Mouse (Mus musculus) adrenal gland, adult 2 months (tissue): ENCODE data around the gene Ctbp1. TPM values are rescaled to one million over a fixed set of nuclear protein-coding genes. Genes with fewer than 3 reads are reported as not detected.

Experiments used
- DNase-seq: peaks from one replicate; pipeline ENCODE4 v3.0.0; 2021
- polyA plus RNA-seq: library from polyadenylated mRNA; depleted of rRNA; stranded (reverse); fragments of >200 nt; gene quantifications from 2 replicates; pipeline ENCODE4 v1.2.3, GENCODE M21; 2012; rRNA removed
- total RNA-seq, 2 experiments: library from RNA; stranded (reverse); gene quantifications; 2 replicates each; pipeline ENCODE4 v1.2.3; 2021

The Ctbp1 gene
- total and polyA plus RNA-seq, 3 experiments: 206 to 508 (median 228) TPM

DNA sequence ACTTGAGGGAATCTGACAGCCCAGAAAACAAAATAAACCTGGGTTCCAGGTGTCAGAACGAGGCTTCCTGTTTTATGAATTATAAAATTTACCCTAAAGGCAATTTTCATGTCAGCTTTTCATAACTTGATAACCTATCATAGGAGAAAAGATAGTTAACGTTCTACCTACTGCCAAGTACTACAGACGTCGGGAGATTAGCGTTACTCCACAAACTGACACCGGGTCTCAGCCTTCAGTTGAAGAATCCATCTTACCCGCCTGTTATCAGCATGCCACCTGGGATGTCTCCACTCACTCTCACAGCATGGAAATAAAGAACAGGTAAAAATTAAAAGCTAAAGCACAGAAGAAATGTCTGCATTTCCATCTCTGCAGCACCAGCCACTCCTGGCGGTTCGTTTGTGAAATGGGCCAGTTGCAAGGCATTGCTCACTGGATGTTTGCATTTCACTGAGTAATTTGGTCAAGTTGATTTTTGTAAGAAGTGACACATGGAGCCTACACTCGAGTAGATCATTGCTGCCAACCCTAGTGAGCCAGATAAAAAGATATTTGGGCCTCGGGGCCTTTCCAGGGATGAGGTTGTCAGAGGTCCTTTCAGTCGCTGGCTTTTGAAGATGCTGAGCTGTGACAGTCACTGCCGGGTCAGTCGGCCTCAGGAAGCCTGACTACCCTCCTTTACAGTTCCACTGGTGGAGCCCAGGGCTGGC lies 66.1 kb downstream of the Ctbp1 start:
- no peak for DNase-seq

DNA sequence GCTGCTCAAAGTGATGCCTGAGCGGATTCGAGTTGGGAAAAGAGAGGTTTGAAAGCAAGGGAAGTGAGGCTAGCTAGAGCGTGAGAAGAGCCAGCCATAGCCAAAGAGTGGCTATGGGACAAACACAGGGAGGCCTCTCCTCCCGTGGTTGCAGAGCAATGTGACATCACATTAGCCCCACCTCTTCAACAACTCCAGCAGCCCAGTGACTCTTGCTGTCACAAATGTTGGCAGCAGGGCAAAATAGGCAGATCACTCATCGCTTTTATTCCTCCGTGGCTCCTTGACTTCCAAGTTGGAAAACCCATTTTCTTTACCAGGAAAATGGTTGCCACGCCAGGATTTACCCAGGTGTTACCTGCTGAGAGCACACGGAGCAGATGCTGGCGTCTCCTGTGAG lies 67.7 kb downstream of the Ctbp1 start:
- DNase-seq: no peak

DNA sequence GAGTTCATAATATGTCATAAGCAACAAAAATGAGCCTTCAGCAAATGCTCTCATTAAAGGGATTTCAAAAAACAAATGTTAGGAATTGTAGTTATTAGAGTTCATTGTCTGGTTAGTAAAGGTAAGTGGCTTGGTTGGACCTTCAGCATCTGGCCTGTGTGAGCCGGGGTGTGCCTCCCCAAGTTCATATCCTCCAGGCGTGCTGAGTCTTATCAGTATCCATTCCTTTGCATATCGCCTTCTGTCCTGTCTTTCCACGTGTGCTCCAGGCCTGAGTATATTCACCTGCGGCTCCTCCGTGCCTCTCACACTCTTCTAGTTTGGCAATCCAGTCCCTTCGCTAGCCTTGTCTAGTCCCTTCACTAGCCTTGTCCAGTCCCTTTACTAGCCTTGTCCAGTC lies 68.5 kb downstream of the Ctbp1 start:
- DNase-seq: no peak

DNA sequence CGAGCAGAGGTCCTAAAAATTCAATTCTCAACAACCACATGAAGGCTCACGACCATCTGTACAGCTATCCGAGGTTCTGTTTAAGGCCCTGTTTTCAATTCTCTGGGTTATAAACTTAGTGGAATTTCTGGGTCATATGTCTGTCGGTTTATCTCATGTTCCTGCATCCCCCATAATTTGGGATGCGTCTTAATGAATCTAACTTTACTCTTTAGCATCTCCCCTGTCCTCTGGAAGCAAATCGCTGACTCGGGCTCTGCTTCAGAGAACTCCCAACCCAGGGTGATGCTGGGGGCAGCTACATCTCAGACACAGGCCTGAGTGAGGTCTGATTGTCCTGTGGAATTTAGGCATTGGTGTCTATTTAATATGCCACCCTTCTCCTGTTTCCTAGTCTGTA lies 70.5 kb downstream of the Ctbp1 start:
- DNase-seq: no peak

DNA sequence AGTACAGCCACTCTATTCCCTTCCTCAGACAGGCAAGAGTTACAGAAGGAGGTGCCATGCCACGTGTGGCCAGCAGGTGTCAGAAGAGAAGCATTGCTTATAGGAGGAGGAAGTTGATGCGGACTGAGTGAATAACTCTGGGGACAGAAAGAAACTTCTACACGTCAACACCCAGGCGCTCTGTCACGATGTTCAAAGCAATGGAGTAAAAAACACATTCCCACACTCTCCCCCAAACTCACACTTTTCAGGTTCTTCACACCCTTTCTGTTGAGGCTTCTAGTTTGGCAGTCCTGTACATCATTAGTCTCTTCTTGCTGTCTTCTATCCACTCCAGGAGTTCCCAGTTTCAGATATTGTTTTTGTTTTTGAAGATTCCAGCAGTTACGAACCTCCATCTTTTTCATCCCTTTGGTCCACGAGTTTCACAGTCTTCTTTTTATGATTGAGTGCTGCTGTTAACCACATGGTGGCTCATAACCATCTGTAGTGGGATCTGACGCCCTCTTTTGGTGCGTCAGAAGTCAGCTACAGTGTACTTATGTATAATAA lies 71.0 kb downstream of the Ctbp1 start:
- DNase-seq: peak; percentile 78

DNA sequence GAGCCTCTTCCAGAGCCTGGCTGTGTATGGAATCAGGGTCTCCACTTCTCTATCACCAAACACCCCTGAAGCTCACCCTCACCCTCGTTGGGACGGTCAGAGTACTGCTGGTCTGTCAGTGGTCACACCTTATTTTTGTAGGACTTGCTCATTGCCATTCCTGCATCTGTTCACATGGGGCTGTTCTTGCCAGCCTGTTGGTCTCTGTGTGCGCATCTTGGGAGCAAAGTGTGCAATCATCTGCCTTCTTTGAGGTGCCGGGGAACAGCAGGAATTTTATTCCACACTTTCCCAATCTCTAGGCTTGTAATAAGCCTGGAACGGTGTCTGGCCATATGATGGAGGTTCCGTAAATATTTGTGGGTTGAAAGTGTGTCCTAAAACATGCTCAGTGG lies 71.6 kb downstream of the Ctbp1 start:
- DNase-seq: no peak

DNA sequence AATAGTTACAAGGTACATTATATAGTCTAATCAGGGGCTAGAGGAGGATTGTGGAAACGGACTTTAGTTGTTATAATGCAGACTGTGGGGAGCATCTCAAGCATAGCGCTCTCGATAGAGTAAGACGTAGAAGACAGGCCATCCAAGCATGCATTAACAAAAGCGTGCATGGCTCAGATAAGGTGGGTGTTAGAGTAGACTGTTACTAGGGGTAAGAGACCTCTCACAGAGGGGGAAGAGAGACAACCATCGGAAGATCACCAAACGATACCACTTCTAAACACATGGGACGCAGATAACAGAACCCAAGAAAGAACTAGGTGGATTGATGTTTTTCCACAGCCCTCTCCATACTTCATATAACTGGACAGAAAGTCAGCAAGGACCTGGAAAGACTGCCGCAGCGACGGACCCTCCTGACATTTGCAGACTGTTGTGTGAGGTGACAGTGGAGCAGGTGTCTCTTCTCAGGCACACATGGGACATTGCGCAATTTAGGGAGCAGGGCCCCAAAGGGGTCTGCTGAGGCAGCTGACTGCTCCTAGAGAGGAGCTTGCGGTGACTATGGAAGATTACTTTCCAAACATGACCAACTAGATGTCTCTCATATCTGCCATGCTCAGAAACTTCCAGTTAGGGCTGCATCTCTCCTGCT lies 72.2 kb downstream of the Ctbp1 start:
- no peak for DNase-seq

DNA sequence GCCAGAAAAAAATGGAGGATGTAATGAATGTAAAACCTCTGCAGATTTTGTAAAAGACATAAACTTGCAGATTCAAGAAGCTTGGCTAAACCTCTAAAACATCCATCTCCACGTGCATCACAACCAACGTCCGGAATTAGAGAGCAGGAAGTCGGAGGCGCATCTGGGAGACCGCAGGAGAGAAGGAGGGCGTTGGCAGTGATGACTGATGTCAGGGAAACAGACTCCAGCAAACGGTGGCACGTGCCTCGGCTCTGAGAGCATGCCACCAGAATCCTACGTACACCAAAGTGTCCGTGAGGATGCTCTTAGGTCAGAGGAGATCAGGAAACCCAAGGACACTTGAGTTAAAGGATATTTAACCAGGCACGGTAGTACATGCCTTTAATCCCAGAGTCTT lies 73.1 kb downstream of the Ctbp1 start:
- DNase-seq: no peak

DNA sequence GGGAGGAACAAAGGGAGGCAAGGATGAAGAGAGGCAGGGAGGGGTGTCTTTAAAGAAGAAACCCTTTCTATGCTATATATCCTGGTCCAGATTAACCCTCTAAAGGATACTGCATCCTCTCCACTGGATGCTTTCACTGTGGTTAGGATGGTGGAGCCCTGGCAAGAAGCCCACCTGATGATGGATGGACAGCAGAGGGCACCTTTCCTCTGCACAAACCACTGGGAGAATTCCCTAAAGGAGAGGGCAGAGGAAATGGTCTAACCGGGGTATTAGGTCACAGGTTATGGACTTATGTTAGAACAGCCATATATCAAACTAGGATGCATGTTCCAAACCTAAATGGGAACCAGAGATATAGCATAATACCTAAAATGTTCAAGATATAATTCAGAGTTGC lies 74.7 kb downstream of the Ctbp1 start:
- no peak for DNase-seq

Other genes starting within 250 kb of the Ctbp1 start
- gene Slc5a1, start 170.8 kb downstream of the Ctbp1 start, total RNA-seq: not detected
- gene Slc5a1, start 170.8 kb downstream of the Ctbp1 start, polyA plus RNA-seq: 0.03 TPM in 1 of 2 replicates, not detected in the other
- gene Spon2, start 56.5 kb downstream of the Ctbp1 start, total RNA-seq: 1 to 10 TPM; 1.2 to 2.5 TPM
- gene Spon2, start 56.5 kb downstream of the Ctbp1 start, polyA plus RNA-seq: 2.6 and 2.8 TPM in 2 replicates
- gene Maea, start 60.5 kb upstream of the Ctbp1 start, total RNA-seq: 100 to 1,000 TPM; 115 to 128 TPM
- gene Maea, start 60.5 kb upstream of the Ctbp1 start, polyA plus RNA-seq: 99.0 and 107 TPM in 2 replicates
- 1 to 10 TPM; 6.3 to 6.9 TPM for gene Uvssa, start 103.6 kb upstream of the Ctbp1 start, total RNA-seq
- gene Uvssa, start 103.6 kb upstream of the Ctbp1 start, polyA plus RNA-seq: 3.5 and 3.6 TPM in 2 replicates
- gene Nkx1-1, start 159.0 kb upstream of the Ctbp1 start, total RNA-seq: not detected
- not detected in 2 replicates for gene Nkx1-1, start 159.0 kb upstream of the Ctbp1 start, polyA plus RNA-seq